Mouse (Mus musculus) hindbrain, embryonic 14.5 days (tissue): ENCODE measurements around the gene Dynlt3. TPM values are rescaled to one million over a fixed set of nuclear protein-coding genes. Genes with fewer than 3 reads are reported as not detected.
"Not testable (repeated sequence)": the region's sequence is repeated elsewhere in the genome, so short reads cannot be mapped to it uniquely, and the experiment has no call there.

Experiments used
- ATAC-seq: fragments of 200-750 bp; cut with Nextera tagmentation; 2 replicates; pipeline ENCODE4 v1.8.0; 2017; ENCODE audit warnings: moderate number of reproducible peaks, mild to moderate bottlenecking, moderate TSS enrichment, moderate library complexity; ENCODE audit not compliant: low FRiP score
- DNase-seq: peaks from one replicate; pipeline ENCODE4 v3.0.0-alpha.2; 2015; ENCODE audit warnings: low spot score
- H3K27ac ChIP-seq: fragments of 300-500 bp; sonication (generic); 2 replicates; pipeline ENCODE4 v1.5.1; 2014; ENCODE audit warnings: mild to moderate bottlenecking, moderate library complexity
- H3K27me3 ChIP-seq: fragments of 300-500 bp; sonication (generic); 2 replicates; pipeline ENCODE4 v1.6.1; 2014; ENCODE audit warnings: mild to moderate bottlenecking, low read length, mixed read lengths; ENCODE audit not compliant: control insufficient read depth, insufficient read depth
- H3K36me3 ChIP-seq: fragments of 300-500 bp; sonication (generic); replicated peaks from 2 replicates; pipeline ENCODE4 v1.6.1; 2014; ENCODE audit not compliant: control insufficient read depth, insufficient read depth
- H3K4me1 ChIP-seq: fragments of 300-500 bp; sonication (generic); replicated peaks from 2 replicates; pipeline ENCODE4 v1.6.1; 2014; ENCODE audit warnings: antibody characterized with exemption, low read length, mixed read lengths; ENCODE audit not compliant: control insufficient read depth, insufficient read depth
- H3K4me2 ChIP-seq: fragments of 300-500 bp; sonication (generic); replicated peaks from 2 replicates; pipeline ENCODE4 v1.6.1; 2014; ENCODE audit warnings: mild to moderate bottlenecking, moderate library complexity
- H3K4me3 ChIP-seq: fragments of 300-500 bp; sonication (generic); replicated peaks from 2 replicates; pipeline ENCODE4 v1.5.1; 2014; ENCODE audit warnings: mild to moderate bottlenecking, low read length
- H3K9ac ChIP-seq: fragments of 300-500 bp; sonication (generic); 2 replicates; pipeline ENCODE4 v1.6.1; 2014
- H3K9me3 ChIP-seq: fragments of 300-500 bp; sonication (generic); 2 replicates; pipeline ENCODE4 v1.6.1; 2016; ENCODE audit warnings: low read length; ENCODE audit not compliant: control insufficient read depth
- WGBS: fragments of 180-500 bp; shearing (Covaris S2); extraction: QIAGEN DNeasy Blood & Tissue Kit; methylation state at CpG from one replicate; pipeline ENCODE4 v1.1.7; 2014; 5-methylcytosine and 5-hydroxymethylcytosine counted together
- polyA plus RNA-seq: library from polyadenylated mRNA; unstranded; fragments of >200 nt; fragmentation: Nextera tagmentation; extraction: Ambion mirVana; gene quantifications from 2 replicates; pipeline ENCODE4 v1.2.1, GENCODE M21; 2014

Dynlt3 gene
- 45.8 and 54.7 TPM in 2 replicates for polyA plus RNA-seq

DNA sequence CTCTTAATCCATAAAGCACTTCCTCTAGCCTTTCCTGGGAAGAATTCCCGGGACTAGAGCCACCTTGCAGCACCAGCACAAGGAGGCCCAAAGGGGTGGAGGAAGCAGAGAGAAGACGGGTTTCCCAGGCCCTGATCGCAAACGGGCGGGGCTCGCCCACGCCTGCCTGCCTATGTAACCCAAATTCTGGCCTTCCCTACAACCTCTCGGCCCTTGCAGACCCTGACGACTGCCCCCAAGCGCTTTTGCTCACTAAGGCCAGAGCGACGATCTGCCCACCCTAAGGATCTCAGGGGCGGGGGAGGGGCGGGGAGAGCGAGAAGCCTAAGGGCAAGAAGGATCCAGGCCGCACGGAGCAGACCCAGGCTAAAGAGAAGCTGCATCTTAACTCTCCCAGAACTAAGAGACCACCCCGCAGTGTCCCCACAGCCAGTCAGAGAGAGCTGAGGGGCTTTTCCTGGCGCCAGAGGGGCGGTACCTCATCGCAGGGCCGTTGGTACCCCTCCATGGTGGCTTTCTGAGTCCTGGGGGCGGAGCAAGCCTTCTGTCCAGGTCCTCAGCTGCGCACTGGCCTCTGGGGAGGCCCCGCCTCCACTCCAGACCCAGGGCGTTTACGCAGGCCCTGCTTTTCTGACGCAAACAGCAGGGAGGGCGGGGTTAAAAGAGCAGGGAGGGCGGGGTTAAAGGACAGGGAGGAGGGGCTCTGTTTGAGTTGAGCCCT, at the start of gene Dynlt3:
TSS of gene Dynlt3 (minus strand) at position 613 of the 721 bp plus-strand sequence.
- Histone ChIP-seq H3K27ac (peak within 1 kb of the TSS; percentile 75), H3K4me1 (no peaks in the 10 kb centered on the region; the same call in 1 of the 2 replicates), H3K9me3 (no peaks in the 10 kb centered on the region), H3K4me3 (peak within 1 kb of the TSS; percentile 44), H3K27me3 (no peaks in the 10 kb centered on the region), H3K36me3 (no peaks in the 10 kb centered on the region), H3K4me2 (peak within 1 kb of the TSS; percentile 60), H3K9ac (peak within 1 kb of the TSS; percentile 64)
- ATAC-seq = peak; percentile 99
- DNase-seq = peak; percentile 66
- WGBS = 15% methylated on average over 26 of the region's 30 CpGs

DNA sequence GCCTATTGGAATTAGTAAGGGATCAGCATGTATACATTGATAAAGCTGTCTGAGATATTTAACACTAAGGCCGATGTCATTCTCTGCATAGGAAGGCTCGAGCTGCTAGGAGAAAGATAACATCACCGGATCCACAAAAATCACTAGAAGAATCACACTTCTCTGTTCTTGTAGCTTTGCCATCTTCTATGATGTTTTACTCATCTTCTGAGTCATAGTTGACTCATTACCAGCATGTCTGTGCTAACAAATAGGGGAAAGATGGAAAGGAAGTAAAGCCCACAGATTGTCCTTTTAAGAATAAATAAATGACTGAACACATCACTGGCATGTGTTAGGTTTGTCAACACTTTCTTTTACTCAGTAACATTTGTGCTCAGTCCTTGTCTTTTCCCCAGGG, 37.0 kb upstream of the Dynlt3 start:
- Histone ChIP-seq H3K4me1 (no peaks in the 10 kb centered on the region), H3K9ac (no peak overlapping the region), H3K4me3 (no peak overlapping the region), H3K9me3 (no peaks in the 10 kb centered on the region), H3K36me3 (no peaks in the 10 kb centered on the region), H3K27ac (no peak overlapping the region), H3K4me2 (no peak overlapping the region), H3K27me3 (no peaks in the 10 kb centered on the region)
- no peak for DNase-seq
- WGBS = 91% methylated on average over 3 of the region's 3 CpGs
- no peak for ATAC-seq

DNA sequence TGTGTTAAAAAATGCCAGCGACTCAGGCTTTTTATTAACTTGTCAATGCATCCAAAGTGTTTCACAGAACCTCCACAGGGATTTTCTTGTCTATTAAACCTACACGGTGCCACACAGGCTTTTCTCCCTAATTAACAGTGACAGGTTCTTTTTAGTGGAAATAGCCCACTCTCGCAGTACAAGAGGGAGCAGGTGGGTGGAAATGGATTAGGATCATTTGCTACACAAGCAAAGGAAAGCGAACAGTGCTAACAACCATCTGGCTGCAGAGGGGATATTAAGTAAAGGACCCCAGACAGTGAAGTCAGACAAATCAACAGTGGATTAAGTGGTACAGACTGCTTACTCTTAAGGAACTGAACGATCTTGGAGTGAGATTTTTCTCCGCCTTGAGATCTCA, 33.2 kb upstream of the Dynlt3 start:
- Histone ChIP-seq H3K4me3 (no peak overlapping the region), H3K27ac (no peak overlapping the region), H3K4me2 (no peak overlapping the region), H3K9ac (no peak overlapping the region), H3K27me3 (no peaks in the 10 kb centered on the region), H3K4me1 (no peaks in the 10 kb centered on the region), H3K36me3 (no peaks in the 10 kb centered on the region), H3K9me3 (no peaks in the 10 kb centered on the region)
- DNase-seq (no peak), ATAC-seq (0 out of 2 replicates have a peak, but pooled peaks have one; percentile 51)
- WGBS = 54% methylated on average over 6 of the region's 6 CpGs

DNA sequence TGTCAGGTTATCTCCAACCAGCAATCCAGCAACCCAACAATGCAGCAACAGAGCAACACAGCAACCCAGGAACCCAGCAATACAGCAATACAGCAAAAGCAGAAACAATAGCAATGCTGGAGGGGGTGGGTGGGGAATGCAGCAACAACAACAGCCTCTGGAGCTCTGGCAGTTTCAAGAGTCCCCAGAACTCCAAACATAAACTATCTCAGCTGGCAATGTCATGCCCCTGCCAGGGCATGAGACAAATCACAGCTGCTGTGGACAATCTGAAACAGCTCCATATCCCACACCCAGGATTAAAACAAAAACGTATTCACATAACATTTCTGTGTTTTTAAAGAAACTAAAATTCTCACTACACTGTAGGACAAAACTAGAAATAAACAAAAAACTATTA, 9.2 kb upstream of the Dynlt3 start:
- no peak for ATAC-seq
- no peak overlapping the region for H3K9ac ChIP-seq

DNA sequence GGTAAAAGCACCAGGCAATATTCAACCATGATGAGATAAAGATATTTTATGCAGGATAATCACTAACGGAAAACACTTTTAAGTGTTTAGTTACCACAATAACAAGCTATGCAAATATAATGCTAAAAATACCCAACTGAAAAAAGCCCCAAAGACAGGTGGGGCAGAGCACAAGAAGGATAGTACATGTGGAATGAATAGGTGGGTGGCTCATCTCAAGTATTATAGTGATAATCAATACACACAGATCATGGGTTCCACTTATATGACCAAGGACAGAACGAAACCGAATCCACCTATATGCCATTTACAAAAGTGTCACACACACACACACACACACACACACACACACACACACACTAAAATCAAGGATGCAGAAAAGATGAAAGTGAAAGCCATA, 8.6 kb upstream of the Dynlt3 start:
- no peaks in the 10 kb centered on the region for H3K27me3 ChIP-seq
- WGBS = 93% methylated on average over 3 of the region's 3 CpGs

More for the DNA sequence above, 9.2 kb upstream of the Dynlt3 start:
- 65% methylated on average over 1 of the region's 1 CpGs for WGBS
- Histone ChIP-seq H3K4me3 (no peak overlapping the region), H3K4me1 (no peaks in the 10 kb centered on the region), H3K27me3 (no peaks in the 10 kb centered on the region), H3K36me3 (no peaks in the 10 kb centered on the region), H3K4me2 (no peak overlapping the region), H3K9me3 (no peaks in the 10 kb centered on the region), H3K27ac (no peak overlapping the region)
- DNase-seq = no peak

DNA sequence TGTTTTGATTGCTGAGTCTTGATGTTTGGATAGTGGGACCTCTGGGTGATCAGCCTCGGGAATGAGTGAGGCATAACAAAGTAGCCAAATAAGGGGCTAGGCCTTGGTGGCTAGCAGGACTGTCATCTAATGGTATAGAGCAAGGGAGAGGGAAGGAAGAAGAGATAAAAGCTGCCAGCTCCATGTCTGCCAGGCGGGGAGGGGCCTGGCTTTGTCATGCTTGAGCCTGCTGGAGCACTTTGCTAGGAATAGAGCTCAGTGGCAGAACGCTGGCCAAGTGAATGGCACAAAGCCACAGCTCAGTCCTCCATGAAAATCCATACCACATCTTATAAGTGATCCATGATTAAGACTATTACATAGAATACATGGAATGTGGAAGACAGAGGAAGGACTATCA, 10.0 kb downstream of the Dynlt3 start:
- Histone ChIP-seq H3K9me3 (no peaks in the 10 kb centered on the region), H3K36me3 (no peaks in the 10 kb centered on the region), H3K27me3 (no peaks in the 10 kb centered on the region), H3K4me3 (no peak overlapping the region), H3K27ac (no peak overlapping the region), H3K4me2 (no peak overlapping the region), H3K9ac (no peak overlapping the region), H3K4me1 (no peaks in the 10 kb centered on the region)
- DNase-seq = no peak
- WGBS = 57% methylated on average over 3 of the region's 3 CpGs
- no peak for ATAC-seq

More for the DNA sequence above, 8.6 kb upstream of the Dynlt3 start:
- no peak for ATAC-seq
- DNase-seq = no peak
- Histone ChIP-seq H3K4me1 (no peaks in the 10 kb centered on the region), H3K4me2 (no peak overlapping the region), H3K27ac (no peak overlapping the region), H3K4me3 (no peak overlapping the region), H3K9ac (no peak overlapping the region), H3K36me3 (no peaks in the 10 kb centered on the region), H3K9me3 (no peaks in the 10 kb centered on the region)

DNA sequence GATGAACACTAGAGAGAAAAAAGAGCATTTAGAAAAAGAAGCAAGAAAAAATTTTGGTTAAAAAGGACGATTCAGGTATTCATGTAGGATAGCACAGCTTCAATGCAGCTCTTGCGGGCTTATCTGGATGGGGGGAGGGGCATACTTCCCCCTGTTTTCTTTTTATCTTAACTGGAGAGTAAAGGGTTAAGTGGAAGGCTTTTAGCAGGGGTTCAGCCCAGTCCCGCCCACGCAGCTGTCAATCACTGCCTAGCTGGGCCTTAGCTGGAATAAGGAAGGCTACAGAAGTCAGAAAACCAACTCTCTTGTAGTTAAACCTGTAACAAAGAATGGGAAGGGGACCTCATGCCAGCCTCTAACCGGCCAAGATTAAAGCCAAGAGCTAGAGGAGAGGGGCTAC, 22.2 kb downstream of the Dynlt3 start:
- not testable (repeated sequence) for H3K9ac ChIP-seq

DNA sequence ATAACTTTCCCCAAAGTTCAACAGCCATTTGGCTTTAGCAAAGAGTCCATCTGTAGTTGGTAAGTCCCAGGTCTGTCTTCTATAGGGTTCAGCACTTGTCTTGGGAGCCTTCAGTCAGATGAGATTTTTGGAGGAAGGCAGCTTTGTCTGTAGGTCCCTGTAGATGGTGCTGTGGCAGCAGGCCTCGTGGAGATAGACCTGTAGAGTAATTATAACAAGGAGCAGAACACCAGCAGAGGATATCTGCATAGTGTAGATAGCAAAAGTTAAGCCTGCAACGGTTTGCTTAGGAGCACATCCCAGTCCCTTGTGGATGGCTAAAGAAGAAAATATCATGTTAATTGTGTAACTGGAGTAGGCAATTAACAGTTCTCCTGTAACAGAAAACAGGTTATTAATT, 22.7 kb downstream of the Dynlt3 start:
- H3K27me3 ChIP-seq, H3K9me3 ChIP-seq, H3K4me2 ChIP-seq, H3K36me3 ChIP-seq, H3K27ac ChIP-seq, ATAC-seq, H3K4me1 ChIP-seq, DNase-seq, H3K9ac ChIP-seq, H3K4me3 ChIP-seq: not testable (repeated sequence)
- WGBS = 69% methylated on average over 2 of the region's 2 CpGs

More for the DNA sequence above, 22.2 kb downstream of the Dynlt3 start:
- ATAC-seq, H3K36me3 ChIP-seq, H3K9me3 ChIP-seq, H3K4me2 ChIP-seq, H3K27me3 ChIP-seq, DNase-seq, H3K4me1 ChIP-seq, H3K4me3 ChIP-seq, H3K27ac ChIP-seq: not testable (repeated sequence)
- 78% methylated on average over 5 of the region's 5 CpGs for WGBS
